9 mouse cellular contexts compared by ENCODE assay signal in genomic region chr6:98089185-98089584, GRCm38 (mm10).
DNase-seq lines count a peak whose midpoint lies in the region; ATAC-seq and TF ChIP-seq lines count a peak whose summit lies in the region.
"Had no signal": no experiment of that assay in that cellular context is flagged by ENCODE, and none has a peak within 500 bp of the region (broad histone marks: within the 10 kb centered on the region; RNA-seq: fewer than 3 reads in every experiment).

No protein-coding gene starts in this region.

- no peak overlapping the region for H3K9ac ChIP-seq in kidney, embryonic 16.5 days (replicated peaks; ENCODE audit: low read length)
- H3K9ac ChIP-seq: embryonic facial prominence, embryonic 15.5 days had no signal

- TF ChIP-seq CTCF in kidney, adult 2 months (conservative IDR thresholded peaks at IDR 0.05; ENCODE audit: insufficient read depth, insufficient read length, low read depth, low read length): peak; percentile 48; the same call in 1 of the 2 replicates
- peak; percentile 79 for TF ChIP-seq CTCF in E14TG2a.4 (conservative IDR thresholded peaks at IDR 0.05; ENCODE audit: low read length)

- no peak for TF ChIP-seq POLR2A in kidney, adult 2 months (IDR thresholded peaks at IDR 0.05; ENCODE audit: low read depth, low read length)

- H3K27me3 ChIP-seq in kidney, adult 2 months (replicated peaks; ENCODE audit: control insufficient read depth, insufficient read depth, low read length): no peaks in the 10 kb centered on the region
- H3K27me3 ChIP-seq in kidney, embryonic 16.5 days (ENCODE audit: insufficient read depth, low read length): no peaks in the 10 kb centered on the region
- H3K27me3 ChIP-seq in E14TG2a.4 (ENCODE audit: insufficient read depth, low read length): no peaks in the 10 kb centered on the region
- H3K27me3 ChIP-seq: embryonic facial prominence, embryonic 15.5 days had no signal

- H3K4me1 ChIP-seq in kidney, adult 2 months (ENCODE audit: control insufficient read depth, insufficient read depth, low read length): no peaks in the 10 kb centered on the region
- H3K4me1 ChIP-seq in kidney, embryonic 16.5 days (ENCODE audit: insufficient read depth, low read length): no peaks in the 10 kb centered on the region
- H3K4me1 ChIP-seq in E14TG2a.4 (replicated peaks; ENCODE audit: low read depth, low read length): no peaks in the 10 kb centered on the region
- H3K4me1 ChIP-seq: embryonic facial prominence, embryonic 15.5 days had no signal

- no peak overlapping the region for H3K4me2 ChIP-seq in kidney, embryonic 16.5 days (replicated peaks; ENCODE audit: low read depth, low read length)
- H3K4me2 ChIP-seq: embryonic facial prominence, embryonic 15.5 days had no signal

- peak; percentile 51 for DNase-seq in CD4-positive, CD25-positive, alpha-beta regulatory T cell, adult 2 months (ENCODE audit: low read depth, low spot score)
- peak; percentile 6 for DNase-seq in kidney, adult 2 months
- DNase-seq in frontal cortex, adult 2 months (ENCODE audit: extremely low spot score in 1 of 2, low spot score in 1 of 2): peak; percentile 21 to 71
- peak; percentile 40 for DNase-seq in naive thymus-derived CD4-positive, alpha-beta T cell, adult 2 months (ENCODE audit: low read depth)
- no peak for DNase-seq in MN1 (ENCODE audit: low spot score)

- H3K9me3 ChIP-seq in kidney, embryonic 16.5 days (ENCODE audit: low read length): no peaks in the 10 kb centered on the region
- no peaks in the 10 kb centered on the region for H3K9me3 ChIP-seq in E14TG2a.4 (ENCODE audit: low read length)
- H3K9me3 ChIP-seq: embryonic facial prominence, embryonic 15.5 days had no signal

- H3K4me3 ChIP-seq in kidney, adult 2 months (ENCODE audit: insufficient read depth, low read depth, low read length): no peak overlapping the region
- H3K4me3 ChIP-seq in kidney, embryonic 16.5 days (ENCODE audit: low read length): no peak overlapping the region
- no peak overlapping the region for H3K4me3 ChIP-seq in E14TG2a.4 (replicated peaks; ENCODE audit: low read length)
- H3K4me3 ChIP-seq: embryonic facial prominence, embryonic 15.5 days had no signal

- WGBS in kidney, adult 2 months: 55% methylated on average over 4 of the region's 4 CpGs
- WGBS in kidney, embryonic 16.5 days: 49% methylated on average over 4 of the region's 4 CpGs

- ATAC-seq in CD4-positive, CD25-positive, alpha-beta regulatory T cell, adult 4 months: no peak
- no peak for ATAC-seq in kidney, embryonic 16.5 days (ENCODE audit: low FRiP score, low TSS enrichment)

- H3K27ac ChIP-seq in kidney, adult 2 months (ENCODE audit: insufficient read depth, low read depth, low read length): no peak overlapping the region
- H3K27ac ChIP-seq in kidney, embryonic 16.5 days (ENCODE audit: low read length): no peak overlapping the region
- H3K27ac ChIP-seq: embryonic facial prominence, embryonic 15.5 days had no signal

- no peaks in the 10 kb centered on the region for H3K36me3 ChIP-seq in kidney, adult 2 months (ENCODE audit: control insufficient read depth, insufficient read depth, low read length)
- no peaks in the 10 kb centered on the region for H3K36me3 ChIP-seq in kidney, embryonic 16.5 days (ENCODE audit: insufficient read depth, low read length)
- H3K36me3 ChIP-seq in E14TG2a.4 (ENCODE audit: insufficient read depth, low read length): no peaks in the 10 kb centered on the region
- H3K36me3 ChIP-seq: embryonic facial prominence, embryonic 15.5 days had no signal
